Mouse (Mus musculus): Measurements from ENCODE around the gene Lrfn2. TPM values are rescaled to one million over a fixed set of nuclear protein-coding genes. Genes with fewer than 3 reads are reported as not detected.

Lrfn2 gene
- polyA plus RNA-seq, 1 experiment from 2014 or later: 1.2 TPM

DNA sequence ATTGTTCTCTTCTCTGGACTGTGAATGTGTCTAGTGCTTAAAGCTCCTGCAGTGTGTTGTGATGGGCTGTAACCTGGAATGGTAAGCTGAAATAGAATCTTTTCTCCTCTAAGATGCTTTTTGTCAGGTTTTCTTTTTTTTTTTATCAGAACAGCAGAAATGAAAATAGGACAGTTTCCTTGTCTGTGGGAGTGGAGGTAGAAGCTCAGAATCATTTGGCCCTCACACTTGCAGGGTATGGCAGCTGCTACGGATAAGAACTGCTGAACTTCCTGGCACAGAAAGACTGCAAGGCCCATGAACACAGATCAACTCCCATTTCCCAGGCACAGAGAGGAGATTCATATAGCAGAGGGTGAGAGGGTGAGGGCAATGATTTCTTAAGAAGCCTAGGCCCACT lies 19.1 kb downstream of the Lrfn2 start:
- Histone ChIP-seq H3K4me3 (ENCODE audit: low read depth, low read length) (no peak overlapping the region), H3K4me1 (ENCODE audit: control insufficient read depth, insufficient read depth, low read length) (no peaks in the 10 kb centered on the region), H3K27me3 (ENCODE audit: control insufficient read depth, insufficient read depth, low read length) (no peaks in the 10 kb centered on the region), H3K36me3 (ENCODE audit: control insufficient read depth, insufficient read depth, low read length) (no peaks in the 10 kb centered on the region), H3K27ac (ENCODE audit: low read length) (no peak overlapping the region), H3K9ac (replicated peaks; ENCODE audit: low read depth, low read length) (no peak overlapping the region), H3K9me3 (ENCODE audit: control insufficient read depth, low read depth, low read length) (no peaks in the 10 kb centered on the region), H3K4me2 (replicated peaks; ENCODE audit: low read depth, low read length) (no peak overlapping the region)
- no peak for ATAC-seq (ENCODE audit: insufficient number of reproducible peaks, insufficient read depth, low FRiP score, low read depth)
- 78% methylated on average over 1 of the region's 1 CpGs for WGBS

DNA sequence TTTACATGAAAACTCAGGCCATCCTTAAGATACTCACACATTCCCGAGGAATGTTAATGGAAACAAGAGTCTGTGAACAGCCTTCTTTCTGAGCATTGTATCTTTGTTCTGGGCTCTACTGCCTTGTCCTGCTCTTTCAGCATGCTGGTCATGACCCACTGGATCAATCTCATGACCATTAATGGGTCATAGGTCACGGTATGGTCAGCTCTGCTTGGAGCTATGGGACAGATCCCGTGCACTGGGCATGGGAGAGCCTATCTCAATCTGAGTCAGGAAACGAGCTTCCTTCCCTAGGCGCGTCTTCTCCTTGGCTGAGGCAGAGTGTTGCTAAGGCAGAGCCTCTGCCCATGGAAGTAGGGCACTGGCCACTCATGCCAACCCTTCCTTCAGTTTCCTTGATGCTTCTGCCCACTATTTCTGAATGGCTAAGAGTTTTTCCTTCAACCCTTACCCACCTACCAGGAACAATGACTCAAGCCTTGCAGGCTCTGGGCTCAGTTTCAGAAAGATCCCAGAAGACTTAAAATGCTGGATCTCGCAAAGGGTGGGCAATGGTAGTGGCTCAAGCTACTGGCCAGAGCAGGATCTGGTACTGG lies 24.0 kb downstream of the Lrfn2 start:
- H3K27ac ChIP-seq (ENCODE audit: low read length): no peak overlapping the region
- H3K27me3 ChIP-seq (ENCODE audit: control insufficient read depth, insufficient read depth, low read length): no peaks in the 10 kb centered on the region
- H3K36me3 ChIP-seq (ENCODE audit: control insufficient read depth, insufficient read depth, low read length): no peaks in the 10 kb centered on the region
- no peak overlapping the region for H3K4me2 ChIP-seq (replicated peaks; ENCODE audit: low read depth, low read length)
- ATAC-seq (ENCODE audit: insufficient number of reproducible peaks, insufficient read depth, low FRiP score, low read depth): no peak
- no peak overlapping the region for H3K4me3 ChIP-seq (ENCODE audit: low read depth, low read length)
- H3K9ac ChIP-seq (replicated peaks; ENCODE audit: low read depth, low read length): no peak overlapping the region
- H3K4me1 ChIP-seq (ENCODE audit: control insufficient read depth, insufficient read depth, low read length): peaks cover 8% of the 10 kb centered on the region
- H3K9me3 ChIP-seq (ENCODE audit: control insufficient read depth, low read depth, low read length): no peaks in the 10 kb centered on the region
- 69% methylated on average over 7 of the region's 7 CpGs for WGBS

DNA sequence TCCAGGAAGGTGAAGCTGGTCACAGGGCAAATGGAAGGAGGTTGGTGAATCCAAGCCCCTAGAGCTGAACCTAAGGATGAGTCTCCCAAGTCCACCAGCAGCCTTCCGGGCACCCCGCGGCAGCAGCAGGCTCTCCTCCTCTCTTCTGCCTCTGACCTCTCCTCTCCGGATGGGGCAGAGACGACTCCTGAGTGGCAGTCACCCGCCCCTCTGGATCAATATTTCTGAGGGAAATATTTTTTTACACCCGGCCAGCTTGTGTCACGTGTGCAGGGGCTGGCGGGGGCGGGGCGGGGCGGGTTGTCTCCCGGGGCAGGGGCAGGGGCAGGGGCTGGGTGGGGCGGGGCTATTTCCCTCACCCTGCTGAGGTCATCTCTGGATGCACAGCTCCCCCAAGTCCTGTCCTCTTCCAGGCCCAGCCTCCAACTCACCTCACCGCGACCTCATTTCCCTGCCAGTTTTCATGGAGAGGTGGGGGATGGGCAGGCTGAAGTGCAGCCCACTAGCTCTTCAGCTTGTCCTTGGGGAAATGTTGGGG lies 28.1 kb downstream of the Lrfn2 start:
- Histone ChIP-seq H3K4me2 (replicated peaks; ENCODE audit: low read depth, low read length) (peak overlapping the region; percentile 46), H3K4me3 (ENCODE audit: low read depth, low read length) (peak overlapping the region; percentile 13; the same call in 1 of the 2 replicates), H3K27ac (ENCODE audit: low read length) (no peak overlapping the region), H3K4me1 (ENCODE audit: control insufficient read depth, insufficient read depth, low read length) (peaks cover 8% of the 10 kb centered on the region), H3K27me3 (ENCODE audit: control insufficient read depth, insufficient read depth, low read length) (no peaks in the 10 kb centered on the region), H3K9ac (replicated peaks; ENCODE audit: low read depth, low read length) (no peak overlapping the region), H3K9me3 (ENCODE audit: control insufficient read depth, low read depth, low read length) (no peaks in the 10 kb centered on the region), H3K36me3 (ENCODE audit: control insufficient read depth, insufficient read depth, low read length) (no peaks in the 10 kb centered on the region)
- WGBS: 0% methylated on average over 16 of the region's 16 CpGs
- peak; percentile 85; the same call in 1 of the 2 replicates for ATAC-seq (ENCODE audit: insufficient number of reproducible peaks, insufficient read depth, low FRiP score, low read depth)

DNA sequence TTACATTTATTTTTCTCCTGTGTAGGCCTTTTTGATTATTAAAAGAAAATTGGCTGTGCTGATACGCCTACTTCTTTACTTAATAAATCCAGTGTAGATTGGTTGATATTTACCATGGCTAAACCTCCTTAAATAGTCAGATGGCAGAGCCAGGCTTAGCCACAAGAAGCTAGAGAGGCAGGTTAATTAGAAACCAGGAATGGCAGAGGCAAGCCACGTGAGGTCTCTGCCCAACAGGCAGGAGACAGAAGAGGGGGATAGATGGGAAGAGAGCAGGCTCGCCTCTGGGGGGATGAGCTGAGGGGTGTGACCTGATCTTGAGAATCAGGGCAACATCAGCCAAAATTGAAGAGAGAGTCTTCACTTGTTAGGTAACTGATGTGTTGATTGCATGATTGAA lies 30.5 kb downstream of the Lrfn2 start:
- ATAC-seq (ENCODE audit: insufficient number of reproducible peaks, insufficient read depth, low FRiP score, low read depth): no peak
- no peak overlapping the region for H3K4me2 ChIP-seq (replicated peaks; ENCODE audit: low read depth, low read length)
- no peak overlapping the region for H3K4me3 ChIP-seq (ENCODE audit: low read depth, low read length)
- H3K36me3 ChIP-seq (ENCODE audit: control insufficient read depth, insufficient read depth, low read length): no peaks in the 10 kb centered on the region
- H3K27ac ChIP-seq (ENCODE audit: low read length): no peak overlapping the region
- H3K4me1 ChIP-seq (ENCODE audit: control insufficient read depth, insufficient read depth, low read length): peaks cover 8% of the 10 kb centered on the region
- H3K9ac ChIP-seq (replicated peaks; ENCODE audit: low read depth, low read length): no peak overlapping the region
- no peaks in the 10 kb centered on the region for H3K27me3 ChIP-seq (ENCODE audit: control insufficient read depth, insufficient read depth, low read length)
- no peaks in the 10 kb centered on the region for H3K9me3 ChIP-seq (ENCODE audit: control insufficient read depth, low read depth, low read length)
- WGBS: 58% methylated on average over 3 of the region's 3 CpGs

DNA sequence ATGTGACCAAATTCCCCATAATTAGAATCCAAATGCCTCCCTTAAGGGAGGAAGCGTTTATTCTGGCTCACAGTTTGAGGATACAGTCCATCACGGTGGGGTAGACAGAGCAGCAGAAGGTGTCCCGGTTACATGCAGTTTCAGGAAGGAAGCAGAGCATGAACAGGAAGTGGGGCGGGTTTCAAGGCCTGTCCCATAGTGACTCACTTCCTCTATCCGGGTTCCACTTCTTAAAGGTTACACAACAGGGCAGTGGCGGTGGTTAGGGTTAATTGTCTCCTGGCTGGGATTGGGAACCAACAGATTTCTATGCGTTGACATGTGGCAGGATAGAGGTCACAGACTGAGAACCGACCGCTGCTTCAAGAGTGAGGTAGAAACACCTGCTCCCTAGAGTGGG lies 31.6 kb downstream of the Lrfn2 start:
- H3K4me1 ChIP-seq (ENCODE audit: control insufficient read depth, insufficient read depth, low read length): peaks cover 8% of the 10 kb centered on the region
- no peaks in the 10 kb centered on the region for H3K9me3 ChIP-seq (ENCODE audit: control insufficient read depth, low read depth, low read length)
- H3K4me2 ChIP-seq (replicated peaks; ENCODE audit: low read depth, low read length): no peak overlapping the region
- H3K9ac ChIP-seq (replicated peaks; ENCODE audit: low read depth, low read length): no peak overlapping the region
- 73% methylated on average over 9 of the region's 9 CpGs for WGBS
- no peak for ATAC-seq (ENCODE audit: insufficient number of reproducible peaks, insufficient read depth, low FRiP score, low read depth)
- H3K27me3 ChIP-seq (ENCODE audit: control insufficient read depth, insufficient read depth, low read length): no peaks in the 10 kb centered on the region
- no peaks in the 10 kb centered on the region for H3K36me3 ChIP-seq (ENCODE audit: control insufficient read depth, insufficient read depth, low read length)
- no peak overlapping the region for H3K4me3 ChIP-seq (ENCODE audit: low read depth, low read length)
- no peak overlapping the region for H3K27ac ChIP-seq (ENCODE audit: low read length)

DNA sequence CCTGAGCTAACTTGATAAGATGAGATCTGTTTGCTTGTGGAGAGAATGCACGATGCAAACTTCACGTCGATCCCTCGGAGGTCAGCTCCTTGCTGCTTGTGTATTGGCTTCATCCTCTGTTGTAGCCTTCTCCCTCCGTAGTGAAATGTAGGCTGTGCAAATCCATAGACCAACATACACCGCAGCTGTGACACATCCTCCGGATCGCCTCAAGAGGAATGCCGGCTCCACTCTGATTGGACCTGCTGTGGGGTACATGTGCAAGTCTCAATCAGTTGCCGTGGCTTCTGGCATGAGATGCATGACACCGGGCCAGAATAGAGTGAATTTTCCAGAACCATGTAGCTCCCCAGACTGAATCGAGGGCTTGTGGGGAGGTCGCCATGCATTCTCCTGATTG lies 36.1 kb downstream of the Lrfn2 start:
- no peak overlapping the region for H3K9ac ChIP-seq (replicated peaks; ENCODE audit: low read depth, low read length)
- no peaks in the 10 kb centered on the region for H3K9me3 ChIP-seq (ENCODE audit: control insufficient read depth, low read depth, low read length)
- H3K4me1 ChIP-seq (ENCODE audit: control insufficient read depth, insufficient read depth, low read length): no peaks in the 10 kb centered on the region
- H3K27ac ChIP-seq (ENCODE audit: low read length): no peak overlapping the region
- no peak overlapping the region for H3K4me2 ChIP-seq (replicated peaks; ENCODE audit: low read depth, low read length)
- no peaks in the 10 kb centered on the region for H3K27me3 ChIP-seq (ENCODE audit: control insufficient read depth, insufficient read depth, low read length)
- H3K4me3 ChIP-seq (ENCODE audit: low read depth, low read length): no peak overlapping the region
- H3K36me3 ChIP-seq (ENCODE audit: control insufficient read depth, insufficient read depth, low read length): no peaks in the 10 kb centered on the region
- no peak for ATAC-seq (ENCODE audit: insufficient number of reproducible peaks, insufficient read depth, low FRiP score, low read depth)
- 85% methylated on average over 13 of the region's 13 CpGs for WGBS

DNA sequence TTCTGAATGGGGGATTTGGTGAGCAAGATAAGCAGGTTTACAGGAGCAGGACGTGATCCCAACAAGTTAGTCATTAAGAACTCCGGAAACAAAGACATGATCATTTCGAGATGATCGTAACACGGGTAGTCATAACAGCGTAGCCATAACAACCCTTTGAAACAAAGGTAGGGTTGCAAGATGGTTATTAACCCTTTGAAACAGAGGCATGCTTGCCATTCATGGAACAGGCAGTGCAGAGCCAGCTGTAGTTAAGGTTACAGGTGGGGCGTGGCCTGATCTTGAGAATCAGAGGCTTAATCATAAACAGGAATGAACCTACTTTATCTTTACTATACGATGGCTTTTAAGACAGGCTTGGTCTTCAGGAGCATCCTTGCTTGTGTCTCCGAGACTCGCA lies 39.1 kb downstream of the Lrfn2 start:
- WGBS: 68% methylated on average over 10 of the region's 10 CpGs
- ATAC-seq (ENCODE audit: insufficient number of reproducible peaks, insufficient read depth, low FRiP score, low read depth): no peak
- no peaks in the 10 kb centered on the region for H3K27me3 ChIP-seq (ENCODE audit: control insufficient read depth, insufficient read depth, low read length)
- H3K9ac ChIP-seq (replicated peaks; ENCODE audit: low read depth, low read length): no peak overlapping the region
- H3K4me1 ChIP-seq (ENCODE audit: control insufficient read depth, insufficient read depth, low read length): 0 out of 2 replicates have a peak, but pooled peaks cover 5% of the 10 kb centered on the region
- no peak overlapping the region for H3K4me2 ChIP-seq (replicated peaks; ENCODE audit: low read depth, low read length)
- no peaks in the 10 kb centered on the region for H3K36me3 ChIP-seq (ENCODE audit: control insufficient read depth, insufficient read depth, low read length)
- no peaks in the 10 kb centered on the region for H3K9me3 ChIP-seq (ENCODE audit: control insufficient read depth, low read depth, low read length)
- H3K4me3 ChIP-seq (ENCODE audit: low read depth, low read length): no peak overlapping the region
- no peak overlapping the region for H3K27ac ChIP-seq (ENCODE audit: low read length)

DNA sequence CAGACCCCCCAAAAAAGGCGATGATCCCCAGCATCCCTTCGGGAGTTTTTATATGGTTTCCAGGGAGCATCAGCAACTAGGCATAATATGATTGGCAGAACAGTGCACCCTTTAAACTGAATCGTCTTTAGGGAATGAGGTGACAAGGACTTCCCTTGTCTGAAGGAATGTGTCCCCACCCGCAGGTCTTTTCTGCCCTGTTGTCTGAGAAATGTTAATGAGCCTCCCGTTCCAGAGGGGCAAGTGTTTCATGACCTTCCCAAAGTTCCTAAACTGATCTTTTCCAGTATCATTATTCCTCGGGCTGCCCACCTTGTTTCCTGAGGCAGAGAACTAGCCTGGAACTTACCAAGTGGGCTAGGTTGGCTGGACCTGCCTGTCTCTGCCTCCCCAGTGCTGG lies 40.7 kb downstream of the Lrfn2 start:
- Histone ChIP-seq H3K9ac (replicated peaks; ENCODE audit: low read depth, low read length) (no peak overlapping the region), H3K36me3 (ENCODE audit: control insufficient read depth, insufficient read depth, low read length) (no peaks in the 10 kb centered on the region), H3K4me1 (ENCODE audit: control insufficient read depth, insufficient read depth, low read length) (0 out of 2 replicates have a peak, but pooled peaks cover 5% of the 10 kb centered on the region), H3K9me3 (ENCODE audit: control insufficient read depth, low read depth, low read length) (no peaks in the 10 kb centered on the region), H3K27me3 (ENCODE audit: control insufficient read depth, insufficient read depth, low read length) (no peaks in the 10 kb centered on the region), H3K4me3 (ENCODE audit: low read depth, low read length) (no peak overlapping the region), H3K27ac (ENCODE audit: low read length) (no peak overlapping the region), H3K4me2 (replicated peaks; ENCODE audit: low read depth, low read length) (no peak overlapping the region)
- 59% methylated on average over 6 of the region's 6 CpGs for WGBS
- ATAC-seq (ENCODE audit: insufficient number of reproducible peaks, insufficient read depth, low FRiP score, low read depth): no peak

DNA sequence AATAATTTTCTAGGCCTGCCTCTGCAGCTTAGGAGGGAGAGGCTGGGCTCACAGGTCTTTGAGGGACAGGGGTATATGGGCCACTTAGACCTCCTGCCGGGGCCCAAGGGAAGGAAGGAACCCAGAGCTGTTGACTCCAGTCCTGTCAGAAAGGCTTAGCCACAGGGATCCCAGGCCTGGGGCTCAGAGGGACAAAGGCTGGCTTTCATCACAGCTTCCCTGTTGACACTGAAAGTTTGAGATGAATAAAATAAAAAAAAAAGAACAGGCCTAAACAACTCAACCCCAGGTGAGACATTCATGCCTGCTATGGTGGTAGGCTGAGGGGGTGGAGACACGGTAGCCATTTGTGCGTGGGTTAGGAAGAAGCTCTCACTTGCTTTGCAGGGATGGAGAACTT lies 41.2 kb downstream of the Lrfn2 start:
- WGBS: 29% methylated on average over 3 of the region's 3 CpGs
- Histone ChIP-seq H3K9me3 (ENCODE audit: control insufficient read depth, low read depth, low read length) (no peaks in the 10 kb centered on the region), H3K4me2 (replicated peaks; ENCODE audit: low read depth, low read length) (no peak overlapping the region), H3K9ac (replicated peaks; ENCODE audit: low read depth, low read length) (no peak overlapping the region), H3K27ac (ENCODE audit: low read length) (no peak overlapping the region), H3K4me3 (ENCODE audit: low read depth, low read length) (no peak overlapping the region), H3K36me3 (ENCODE audit: control insufficient read depth, insufficient read depth, low read length) (no peaks in the 10 kb centered on the region), H3K4me1 (ENCODE audit: control insufficient read depth, insufficient read depth, low read length) (0 out of 2 replicates have a peak, but pooled peaks cover 5% of the 10 kb centered on the region), H3K27me3 (ENCODE audit: control insufficient read depth, insufficient read depth, low read length) (no peaks in the 10 kb centered on the region)
- ATAC-seq (ENCODE audit: insufficient number of reproducible peaks, insufficient read depth, low FRiP score, low read depth): no peak

Measured in stomach, embryonic 14.5 days (tissue).